ENCODE assay signal across 10 mouse cellular contexts in the genomic region with DNA sequence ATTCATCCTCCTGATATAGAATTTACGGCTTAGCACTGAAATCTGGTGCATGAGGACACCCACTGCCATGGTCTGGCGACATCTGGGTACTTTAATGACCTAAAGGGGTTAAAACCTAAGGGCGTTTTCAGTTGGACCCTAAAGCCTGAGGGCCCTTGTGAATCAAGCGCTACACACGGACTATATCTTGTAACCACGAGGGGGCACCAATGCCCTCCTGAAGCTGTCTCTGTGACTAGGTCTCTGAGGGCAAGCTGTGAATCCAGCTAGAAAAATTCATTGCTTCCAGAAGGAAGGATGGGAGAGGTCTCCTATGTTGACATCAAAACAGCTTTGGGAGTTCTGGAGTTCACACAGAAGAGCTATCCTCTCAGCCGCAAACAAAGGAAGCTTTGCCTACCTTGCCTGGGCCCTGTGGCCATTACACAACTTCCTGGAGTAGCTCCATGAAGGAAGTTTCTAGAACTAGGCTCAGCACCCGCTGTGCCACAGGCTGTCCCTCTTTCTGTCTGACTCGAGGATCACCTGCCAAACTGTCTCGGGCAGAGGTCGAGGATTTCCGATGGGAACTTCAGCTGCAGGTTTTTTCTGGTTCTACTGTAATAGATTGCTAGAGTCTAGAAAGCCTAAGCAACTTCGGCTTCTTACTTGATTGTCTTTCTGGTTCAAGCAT. TPM values are rescaled to one million over a fixed set of nuclear protein-coding genes. Genes with fewer than 3 reads are reported as not detected.
DNase-seq lines count a peak whose midpoint lies in the region; ATAC-seq and TF ChIP-seq lines count a peak whose summit lies in the region.
"Had no signal": no experiment of that assay in that cellular context is flagged by ENCODE, and none has a peak within 500 bp of the region (broad histone marks: within the 10 kb centered on the region; RNA-seq: fewer than 3 reads in every experiment).

No protein-coding gene starts in this region.

- ATAC-seq in frontal cortex, adult (ENCODE audit: low TSS enrichment) = peak; percentile 79; the same call in 1 of the 2 replicates
- no peak for ATAC-seq in neural tube, embryonic 15.5 days (ENCODE audit: low FRiP score)
- no peak for ATAC-seq in lung, embryonic 14.5 days (ENCODE audit: insufficient read depth)

- peak; percentile 79 for TF ChIP-seq CTCF in lung, embryonic 14.5 days (IDR thresholded peaks at IDR 0.05; ENCODE audit: low read depth)

- H3K4me2 ChIP-seq in neural tube, embryonic 15.5 days = no peak overlapping the region
- no peak overlapping the region for H3K4me2 ChIP-seq in lung, embryonic 14.5 days
- H3K4me2 ChIP-seq: embryonic facial prominence, embryonic 13.5 days; lung, embryonic 15.5 days had no signal

- no peak overlapping the region for H3K4me3 ChIP-seq in neural tube, embryonic 15.5 days (replicated peaks)
- H3K4me3 ChIP-seq in lung, embryonic 14.5 days (ENCODE audit: low read depth, low read length) = no peak overlapping the region
- H3K4me3 ChIP-seq: embryonic facial prominence, embryonic 13.5 days; lung, embryonic 15.5 days had no signal

- peaks cover 14% of the 10 kb centered on the region; the same call in 1 of the 2 replicates for H3K27me3 ChIP-seq in neural tube, embryonic 15.5 days (replicated peaks)
- no peaks in the 10 kb centered on the region for H3K27me3 ChIP-seq in lung, embryonic 14.5 days (ENCODE audit: insufficient read depth, low read length)
- H3K27me3 ChIP-seq: embryonic facial prominence, embryonic 13.5 days; lung, embryonic 15.5 days had no signal

- DNase-seq in frontal cortex, postnatal 14 days (ENCODE audit: low spot score in 2 of 2) = no peak
- peak; percentile 50 for DNase-seq in neural tube, embryonic 10.5 days (ENCODE audit: extremely low spot score, low spot score)
- peak; percentile 57 for DNase-seq in adrenal gland, postnatal 14 days
- peak; percentile 83 for DNase-seq in gonadal fat pad, adult 2 months (ENCODE audit: low read depth)
- peak; percentile 90 for DNase-seq in lung, embryonic 14.5 days
- DNase-seq in thymus, postnatal 4 days = peak; percentile 72

- no peak overlapping the region for H3K9ac ChIP-seq in neural tube, embryonic 15.5 days (replicated peaks)
- H3K9ac ChIP-seq in lung, embryonic 14.5 days = no peak overlapping the region
- H3K9ac ChIP-seq: embryonic facial prominence, embryonic 13.5 days; lung, embryonic 15.5 days had no signal

- H3K9me3 ChIP-seq in neural tube, embryonic 15.5 days (replicated peaks) = no peaks in the 10 kb centered on the region
- no peaks in the 10 kb centered on the region for H3K9me3 ChIP-seq in lung, embryonic 14.5 days (ENCODE audit: low read depth, low read length)
- H3K9me3 ChIP-seq: embryonic facial prominence, embryonic 13.5 days; lung, embryonic 15.5 days had no signal

- H3K4me1 ChIP-seq in neural tube, embryonic 15.5 days = no peaks in the 10 kb centered on the region
- H3K4me1 ChIP-seq in lung, embryonic 14.5 days (ENCODE audit: insufficient read depth) = no peaks in the 10 kb centered on the region

- H3K36me3 ChIP-seq in neural tube, embryonic 15.5 days = no peaks in the 10 kb centered on the region
- H3K36me3 ChIP-seq in lung, embryonic 14.5 days (ENCODE audit: insufficient read depth) = no peaks in the 10 kb centered on the region
- H3K36me3 ChIP-seq: embryonic facial prominence, embryonic 13.5 days; lung, embryonic 15.5 days had no signal

- no peak overlapping the region for H3K27ac ChIP-seq in neural tube, embryonic 15.5 days (replicated peaks)
- H3K27ac ChIP-seq in lung, embryonic 14.5 days (ENCODE audit: low read depth) = no peak overlapping the region
- H3K27ac ChIP-seq: embryonic facial prominence, embryonic 13.5 days had no signal

- WGBS in neural tube, embryonic 15.5 days = 54% methylated on average over 13 of the region's 13 CpGs
- 48% methylated on average over 13 of the region's 13 CpGs for WGBS in lung, embryonic 14.5 days

RNA-seq across cellular contexts. Expression of gene Clic6, which starts 34.4 kb away (rescaled TPM):
- 0.50 and 3.5 TPM in 2 replicates for polyA plus RNA-seq in neural tube, embryonic 15.5 days (2015; fragmentation: Nextera tagmentation; extraction: Ambion mirVana)
- 0.34 and 0.70 TPM in 2 replicates for total RNA-seq in adrenal gland, postnatal 14 days (2021)
- 3.2 and 4.6 TPM in 2 replicates for polyA plus RNA-seq in gonadal fat pad, adult 2 months (2012; rRNA removed)
- 8.9 and 10.2 TPM in 2 replicates for polyA plus RNA-seq in lung, embryonic 14.5 days (2014; fragmentation: Nextera tagmentation; extraction: Ambion mirVana)

RNA-seq across cellular contexts. Expression of gene Rcan1, which starts 49.3 kb away (rescaled TPM):
- 67.1 and 79.4 TPM in 2 replicates for polyA plus RNA-seq in neural tube, embryonic 15.5 days (2015; fragmentation: Nextera tagmentation; extraction: Ambion mirVana)
- 16.6 and 16.9 TPM in 2 replicates for total RNA-seq in adrenal gland, postnatal 14 days (2021)
- polyA plus RNA-seq in gonadal fat pad, adult 2 months (2012; rRNA removed) = 14.6 and 16.9 TPM in 2 replicates
- 47.8 and 49.7 TPM in 2 replicates for polyA plus RNA-seq in lung, embryonic 14.5 days (2014; fragmentation: Nextera tagmentation; extraction: Ambion mirVana)

Comparison
In these comparisons a context has a peak if more than half of its experiments do, and no peak if none do; other contexts are left out.
1. DNase-seq: peak in neural tube, embryonic 10.5 days (single experiment), adrenal gland, postnatal 14 days (single experiment), gonadal fat pad, adult 2 months (single experiment), lung, embryonic 14.5 days (single experiment) and thymus, postnatal 4 days (single experiment); none in frontal cortex, postnatal 14 days (0 of 2).